Mouse (Mus musculus) lung, embryonic 14.5 days (tissue): ENCODE results near the gene Camk2d. TPM values are rescaled to one million over a fixed set of nuclear protein-coding genes. Genes with fewer than 3 reads are reported as not detected.
A peak's percentile ranks its signal among the peaks of the same experiment; 100 is the strongest.

ENCODE experiments used
- ATAC-seq: fragments of 200-750 bp; cut with Nextera tagmentation; 2 replicates; pipeline ENCODE4 v1.8.0; 2017; ENCODE audit warnings: mild to moderate bottlenecking, moderate TSS enrichment, moderate library complexity; ENCODE audit not compliant: insufficient read depth
- DNase-seq: peaks from one replicate; pipeline ENCODE4 v3.0.0-alpha.2; 2015
- H3K27ac ChIP-seq: fragments of 300-500 bp; sonication (generic); 2 replicates; pipeline ENCODE4 v1.5.1; 2014; ENCODE audit warnings: low read depth, mild to moderate bottlenecking, moderate library complexity
- H3K27me3 ChIP-seq: fragments of 300-500 bp; sonication (generic); 2 replicates; pipeline ENCODE4 v1.6.1; 2014; ENCODE audit warnings: low read length, control low read depth; ENCODE audit not compliant: insufficient read depth
- H3K36me3 ChIP-seq: fragments of 300-500 bp; sonication (generic); 2 replicates; pipeline ENCODE4 v1.6.1; 2014; ENCODE audit warnings: control low read depth; ENCODE audit not compliant: insufficient read depth
- H3K4me1 ChIP-seq: fragments of 300-500 bp; sonication (generic); 2 replicates; pipeline ENCODE4 v1.6.1; 2014; ENCODE audit warnings: antibody characterized with exemption, control low read depth; ENCODE audit not compliant: insufficient read depth
- H3K4me2 ChIP-seq: fragments of 300-500 bp; sonication (generic); 2 replicates; pipeline ENCODE4 v1.6.1; 2014; ENCODE audit warnings: mild to moderate bottlenecking
- H3K4me3 ChIP-seq: fragments of 300-500 bp; sonication (generic); 2 replicates; pipeline ENCODE4 v1.5.1; 2014; ENCODE audit warnings: low read depth, low read length
- H3K9ac ChIP-seq: fragments of 300-500 bp; sonication (generic); 2 replicates; pipeline ENCODE4 v1.6.1; 2014
- H3K9me3 ChIP-seq: fragments of 300-500 bp; sonication (generic); 2 replicates; pipeline ENCODE4 v1.6.1; 2016; ENCODE audit warnings: low read depth, low read length, control low read depth
- CTCF ChIP-seq: IDR thresholded peaks from 2 replicates; pipeline ENCODE4 v1.5.1; 2016; ENCODE audit warnings: antibody characterized with exemption, low read depth
- WGBS: fragments of 180-500 bp; shearing (Covaris S2); extraction: QIAGEN DNeasy Blood & Tissue Kit; methylation state at CpG from one replicate; pipeline ENCODE4 v1.1.7; 2014; 5-methylcytosine and 5-hydroxymethylcytosine counted together
- polyA plus RNA-seq: library from polyadenylated mRNA; unstranded; fragments of >200 nt; fragmentation: Nextera tagmentation; extraction: Ambion mirVana; gene quantifications from 2 replicates; pipeline ENCODE4 v1.2.1, GENCODE M21; 2014

Camk2d gene
- polyA plus RNA-seq, 1 experiment from 2014 or later, result 43.2 TPM

DNA sequence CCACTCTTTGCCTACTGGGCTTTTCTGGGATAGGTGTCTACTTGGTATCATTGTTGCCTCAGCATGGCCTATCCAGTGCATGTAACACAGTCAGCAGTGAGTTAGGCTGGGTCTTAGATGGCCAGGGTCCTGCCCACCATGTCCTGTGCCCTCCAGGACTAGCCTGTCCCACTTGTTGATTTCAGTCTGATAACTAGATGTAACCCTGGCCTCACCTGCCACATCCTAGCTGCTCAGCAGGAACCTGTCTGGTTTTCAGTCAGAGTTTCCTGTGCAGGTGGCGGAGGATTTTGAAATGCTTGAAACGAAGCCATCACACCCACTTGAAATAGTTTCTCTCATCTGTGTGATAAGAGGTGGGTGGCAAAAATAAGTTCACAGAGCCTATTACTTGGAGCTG lies 64.5 kb downstream of the Camk2d start:
- peak overlapping the region; percentile 64 for H3K27ac ChIP-seq
- no peaks in the 10 kb centered on the region for H3K9me3 ChIP-seq
- H3K36me3 ChIP-seq, result no peaks in the 10 kb centered on the region
- WGBS, result 59% methylated on average over 2 of the region's 2 CpGs
- ATAC-seq, result peak; percentile 64; the same call in 1 of the 2 replicates
- H3K9ac ChIP-seq, result no peak overlapping the region
- TF ChIP-seq CTCF, result no peak
- H3K4me2 ChIP-seq, result no peak overlapping the region
- H3K4me1 ChIP-seq, result peaks cover 16% of the 10 kb centered on the region
- H3K27me3 ChIP-seq, result no peaks in the 10 kb centered on the region
- no peak overlapping the region for H3K4me3 ChIP-seq
- peak; percentile 45 for DNase-seq

- peak; percentile 44 for DNase-seq
- ATAC-seq, result peak; percentile 38; the same call in 1 of the 2 replicates
- Histone ChIP-seq H3K9ac (no peak overlapping the region), H3K36me3 (no peaks in the 10 kb centered on the region), H3K4me1 (peaks cover 16% of the 10 kb centered on the region), H3K9me3 (no peaks in the 10 kb centered on the region), H3K4me3 (no peak overlapping the region), H3K4me2 (peak overlapping the region; percentile 3; the same call in 1 of the 2 replicates), H3K27me3 (no peaks in the 10 kb centered on the region), H3K27ac (peak overlapping the region; percentile 64)
- 62% methylated on average over 6 of the region's 6 CpGs for WGBS
- no peak for TF ChIP-seq CTCF
Measured at GRCm38 (mm10) chr3:126660986-126661385, 64.9 kb downstream of the Camk2d start.

GRCm38 (mm10) chr3:126661920-126662319 lies 65.8 kb downstream of the Camk2d start:
- no peaks in the 10 kb centered on the region for H3K36me3 ChIP-seq
- WGBS, result 93% methylated on average over 3 of the region's 3 CpGs
- TF ChIP-seq CTCF, result no peak
- H3K4me3 ChIP-seq, result no peak overlapping the region
- no peak overlapping the region for H3K4me2 ChIP-seq
- no peak for DNase-seq
- no peaks in the 10 kb centered on the region for H3K27me3 ChIP-seq
- no peaks in the 10 kb centered on the region for H3K9me3 ChIP-seq
- peaks cover 18% of the 10 kb centered on the region for H3K4me1 ChIP-seq
- H3K9ac ChIP-seq, result no peak overlapping the region
- no peak overlapping the region for H3K27ac ChIP-seq
- no peak for ATAC-seq

GRCm38 (mm10) chr3:126663436-126663835 lies 67.3 kb downstream of the Camk2d start:
- Histone ChIP-seq H3K4me3 (no peak overlapping the region), H3K4me2 (no peak overlapping the region), H3K27ac (no peak overlapping the region), H3K4me1 (peaks cover 33% of the 10 kb centered on the region), H3K9ac (no peak overlapping the region), H3K9me3 (no peaks in the 10 kb centered on the region), H3K27me3 (no peaks in the 10 kb centered on the region), H3K36me3 (no peaks in the 10 kb centered on the region)
- 62% methylated on average over 5 of the region's 5 CpGs for WGBS
- no peak for TF ChIP-seq CTCF
- ATAC-seq (no peak), DNase-seq (no peak)

GRCm38 (mm10) chr3:126665866-126666265 lies 69.8 kb downstream of the Camk2d start:
- Histone ChIP-seq H3K27ac (no peak overlapping the region), H3K4me1 (peaks cover 24% of the 10 kb centered on the region), H3K36me3 (no peaks in the 10 kb centered on the region), H3K9ac (no peak overlapping the region), H3K4me3 (no peak overlapping the region), H3K4me2 (no peak overlapping the region), H3K27me3 (no peaks in the 10 kb centered on the region), H3K9me3 (no peaks in the 10 kb centered on the region)
- 70% methylated on average over 1 of the region's 1 CpGs for WGBS
- no peak for TF ChIP-seq CTCF
- DNase-seq (no peak), ATAC-seq (no peak)

GRCm38 (mm10) chr3:126667019-126667418 lies 70.9 kb downstream of the Camk2d start:
- peak; percentile 28; the same call in 1 of the 2 replicates for ATAC-seq
- WGBS, result 92% methylated on average over 11 of the region's 11 CpGs
- Histone ChIP-seq H3K9ac (no peak overlapping the region), H3K4me2 (0 out of 2 replicates have a peak overlapping the region, but pooled peaks have one; percentile 32), H3K36me3 (no peaks in the 10 kb centered on the region), H3K4me3 (no peak overlapping the region), H3K4me1 (peaks cover 28% of the 10 kb centered on the region), H3K9me3 (no peaks in the 10 kb centered on the region), H3K27me3 (no peaks in the 10 kb centered on the region), H3K27ac (peak overlapping the region; percentile 80)
- DNase-seq, result no peak
- TF ChIP-seq CTCF, result no peak

- no peak for TF ChIP-seq CTCF
- DNase-seq, result peak; percentile 84
- H3K27ac ChIP-seq, result peak overlapping the region; percentile 80
- peak overlapping the region; percentile 32 for H3K4me2 ChIP-seq
- no peak overlapping the region for H3K4me3 ChIP-seq
- WGBS, result 30% methylated on average over 7 of the region's 7 CpGs
- H3K9me3 ChIP-seq, result no peaks in the 10 kb centered on the region
- ATAC-seq, result peak; percentile 91
- no peaks in the 10 kb centered on the region for H3K36me3 ChIP-seq
- H3K4me1 ChIP-seq, result peaks cover 28% of the 10 kb centered on the region
- H3K9ac ChIP-seq, result no peak overlapping the region
- H3K27me3 ChIP-seq, result no peaks in the 10 kb centered on the region
Measured at GRCm38 (mm10) chr3:126667451-126667850, 71.3 kb downstream of the Camk2d start.
